Mouse (Mus musculus): ENCODE results near the gene Lins1.

Gene Lins1

DNA sequence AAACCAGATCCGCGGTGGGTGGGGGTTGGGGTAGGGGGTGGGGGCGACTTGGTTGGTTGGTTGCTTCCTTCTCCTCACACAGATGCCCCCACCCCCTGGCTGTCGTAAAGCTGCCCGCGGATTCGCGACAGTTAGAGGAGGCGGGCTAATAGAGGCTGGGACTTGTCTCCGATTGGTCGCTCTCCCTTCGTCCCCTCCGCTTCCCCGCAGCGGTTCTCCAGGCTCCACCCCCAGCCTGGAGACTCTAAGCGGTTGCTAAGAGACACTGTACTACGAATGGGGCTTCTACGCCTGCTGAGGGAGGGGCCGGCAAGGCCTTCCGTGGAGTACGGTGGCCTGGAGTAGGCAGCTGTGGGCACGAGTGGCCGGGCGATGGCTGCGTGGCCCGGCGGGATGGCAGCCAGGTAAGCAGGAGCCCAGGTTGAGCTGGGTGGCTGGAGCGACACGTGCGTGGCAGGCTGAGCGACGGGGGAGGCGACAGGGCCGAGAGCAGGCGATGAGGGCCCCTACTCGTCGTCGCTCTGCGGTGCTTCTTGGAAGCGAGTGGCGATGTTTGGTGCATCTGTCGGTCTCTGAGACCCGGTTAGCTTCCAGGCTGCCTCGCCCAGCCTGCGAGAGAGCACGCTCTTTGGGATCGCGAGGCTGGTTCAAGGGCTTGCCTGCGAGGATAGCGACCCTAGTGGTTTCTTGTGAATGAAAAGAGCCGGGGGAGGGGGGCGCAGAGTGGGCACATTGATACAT lies at the start of gene Lins1:
TSS of gene Lins1 (plus strand) at position 270 of the 741 bp plus-strand sequence.
- DNase-seq (ENCODE audit: low spot score), result peak; percentile 99

- DNase-seq (ENCODE audit: low spot score), result no peak
Measured at GRCm38 (mm10) chr7:66645736-66646135, 44.0 kb upstream of the Lins1 start.

DNA sequence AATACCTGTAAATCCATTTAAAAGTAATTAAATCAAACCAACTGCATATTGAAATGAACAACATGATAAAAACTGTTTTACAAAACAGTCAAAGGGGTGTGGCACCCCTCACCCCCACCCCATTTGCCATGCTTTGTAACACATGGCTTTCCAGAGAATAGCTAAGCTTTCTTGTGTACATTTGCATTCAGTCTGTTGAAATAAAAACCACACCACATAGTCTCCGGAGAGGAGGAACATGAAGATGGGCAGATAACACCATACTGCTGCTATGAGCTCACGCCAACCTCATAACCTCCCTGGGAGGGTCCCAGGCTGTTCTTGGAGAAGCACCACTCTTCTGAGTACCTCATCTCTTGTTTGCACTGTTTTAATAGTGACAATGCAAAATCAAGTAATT lies 40.5 kb upstream of the Lins1 start:
- no peak for DNase-seq (ENCODE audit: low spot score)

DNA sequence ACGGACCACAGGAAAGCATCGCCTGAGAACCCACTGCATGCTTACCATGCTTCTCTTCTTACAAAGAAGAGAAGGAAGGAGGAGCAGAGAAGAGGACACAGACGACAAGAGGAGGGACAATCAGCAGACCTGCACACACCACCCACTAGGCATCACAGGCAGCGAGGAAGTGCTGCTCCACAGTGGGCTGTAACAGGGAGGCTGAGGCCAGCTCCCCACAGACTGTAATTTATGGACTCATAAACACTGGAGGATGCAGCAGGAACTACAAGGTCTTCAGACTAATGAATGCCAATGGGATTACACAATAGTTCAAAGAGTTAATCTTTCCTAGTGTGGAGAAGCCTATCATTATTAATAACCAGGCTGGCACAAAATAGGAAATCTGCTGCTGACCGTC lies 38.8 kb upstream of the Lins1 start:
- no peak for DNase-seq (ENCODE audit: low spot score)

- DNase-seq (ENCODE audit: low spot score), result peak; percentile 51
Measured at GRCm38 (mm10) chr7:66652216-66652615, 37.5 kb upstream of the Lins1 start.

DNA sequence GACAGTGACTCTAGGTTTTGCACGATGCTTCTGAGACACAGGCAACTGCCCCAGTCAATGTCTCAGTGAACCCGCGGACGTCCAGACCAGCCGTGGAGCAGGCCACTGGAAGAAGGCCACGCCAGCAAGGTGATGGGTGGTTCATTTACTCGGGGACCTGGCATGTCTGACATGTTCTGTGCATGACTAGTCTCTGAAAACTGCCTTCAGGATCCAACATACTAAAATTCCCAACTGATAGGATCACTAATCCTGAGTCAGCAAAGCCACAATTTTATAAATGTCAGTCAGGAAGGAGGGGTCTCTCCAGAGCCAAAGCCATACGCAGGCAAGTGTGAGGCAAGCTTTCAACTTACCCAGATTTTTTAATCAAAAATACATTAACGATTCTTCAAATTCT lies 36.1 kb upstream of the Lins1 start:
- no peak for DNase-seq (ENCODE audit: low spot score)

DNA sequence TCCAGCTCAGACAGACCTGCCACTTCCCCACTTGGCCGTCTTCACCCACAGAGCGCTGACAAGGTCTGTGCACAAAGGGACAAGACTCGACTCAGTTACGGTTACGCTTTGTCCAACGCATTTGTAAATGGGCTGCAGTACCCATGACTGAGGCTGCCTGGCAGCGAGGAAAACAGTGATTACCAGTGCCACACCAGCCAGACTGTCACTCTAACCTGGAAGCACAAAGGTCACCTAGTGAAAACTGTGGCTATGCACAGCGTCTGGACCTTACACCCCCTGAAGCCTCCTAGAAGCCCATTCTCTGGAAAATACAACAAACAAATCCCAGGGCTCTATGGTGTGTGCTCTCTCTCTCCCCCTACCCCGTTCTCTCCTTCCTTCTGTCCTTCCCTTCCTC lies 34.2 kb upstream of the Lins1 start:
- DNase-seq (ENCODE audit: low spot score), result no peak

DNA sequence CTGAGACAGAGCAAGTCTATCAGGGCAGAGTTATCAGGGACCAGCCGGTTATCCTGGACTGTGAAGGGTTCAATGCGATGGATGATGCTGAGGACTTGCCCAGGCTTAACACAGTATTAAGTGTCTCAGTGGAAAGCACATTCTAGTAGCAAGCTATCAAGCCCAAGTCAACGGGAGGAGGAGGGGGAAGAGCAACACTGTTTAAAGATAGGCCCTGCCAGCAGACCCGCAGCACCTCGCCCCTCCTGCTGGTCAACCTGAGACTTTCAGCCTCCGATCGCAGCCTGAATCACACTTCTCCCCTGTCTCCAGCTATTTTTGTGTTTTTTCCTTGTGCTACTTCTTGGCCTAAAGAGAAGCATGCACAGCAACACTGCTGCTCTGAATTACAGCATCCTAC lies 29.4 kb upstream of the Lins1 start:
- DNase-seq (ENCODE audit: low spot score), result no peak

- no peak for DNase-seq (ENCODE audit: low spot score)
Measured at GRCm38 (mm10) chr7:66660972-66661371, 28.7 kb upstream of the Lins1 start.

DNA sequence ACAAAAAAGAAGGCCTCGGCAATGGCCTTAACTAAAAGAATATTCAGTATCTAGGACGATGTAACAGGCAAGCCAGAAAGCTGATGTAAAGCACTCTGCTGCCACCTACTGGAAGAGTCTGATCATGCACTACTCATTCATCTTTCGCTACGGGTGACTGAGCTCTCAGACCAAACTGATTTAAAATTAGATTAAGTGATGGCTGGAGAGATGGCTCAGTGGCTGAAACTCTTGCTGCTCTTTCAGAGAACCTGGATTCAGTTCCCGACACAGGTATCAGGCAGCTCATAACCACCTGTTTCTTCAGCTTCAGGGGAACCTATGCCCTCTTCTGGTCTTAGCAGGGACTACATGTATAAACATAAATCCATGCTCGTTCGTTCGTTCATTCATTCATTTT lies 28.1 kb upstream of the Lins1 start:
- peak; percentile 59 for DNase-seq (ENCODE audit: low spot score)

GRCm38 (mm10) chr7:66663548-66663947 lies 26.1 kb upstream of the Lins1 start:
- DNase-seq (ENCODE audit: low spot score), result no peak

DNA sequence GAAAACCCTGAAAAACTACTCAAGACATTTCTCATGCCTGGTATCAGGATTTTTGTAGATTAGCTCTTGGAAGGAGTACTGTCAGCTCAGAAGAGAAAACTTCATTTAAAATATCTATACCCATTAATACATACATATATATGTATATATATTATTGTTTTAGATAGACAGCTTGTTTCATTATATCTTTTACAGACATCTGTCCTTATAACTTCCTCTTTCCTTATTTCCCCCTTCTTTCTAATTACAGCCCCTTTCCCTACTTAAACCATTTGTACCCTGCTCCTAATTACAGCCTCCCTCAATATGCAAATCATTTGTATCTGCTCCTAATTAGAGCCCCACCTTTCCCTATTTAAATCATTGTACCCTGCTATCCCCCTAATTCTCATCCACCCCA lies 22.6 kb upstream of the Lins1 start:
- no peak for DNase-seq (ENCODE audit: low spot score)

DNA sequence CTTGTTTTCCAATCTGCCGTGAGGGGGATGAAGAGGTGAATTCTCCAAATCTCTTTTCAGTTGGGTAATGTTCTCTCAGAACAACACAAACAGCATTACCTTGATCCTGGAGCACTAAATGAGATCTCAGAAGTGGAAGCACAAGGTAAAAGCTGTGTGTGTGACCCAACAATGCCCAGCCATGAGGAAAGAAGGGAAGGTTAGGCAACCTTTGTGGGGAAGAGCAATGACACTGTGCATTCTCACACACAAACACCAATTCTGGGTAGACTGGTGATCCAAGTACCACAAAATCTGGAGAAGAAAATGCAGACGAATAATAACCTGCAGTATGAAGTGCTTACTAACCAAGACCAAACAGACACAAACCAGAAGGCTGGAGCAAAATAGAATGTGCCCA lies 13.9 kb upstream of the Lins1 start:
- no peak for DNase-seq (ENCODE audit: low spot score)

DNA sequence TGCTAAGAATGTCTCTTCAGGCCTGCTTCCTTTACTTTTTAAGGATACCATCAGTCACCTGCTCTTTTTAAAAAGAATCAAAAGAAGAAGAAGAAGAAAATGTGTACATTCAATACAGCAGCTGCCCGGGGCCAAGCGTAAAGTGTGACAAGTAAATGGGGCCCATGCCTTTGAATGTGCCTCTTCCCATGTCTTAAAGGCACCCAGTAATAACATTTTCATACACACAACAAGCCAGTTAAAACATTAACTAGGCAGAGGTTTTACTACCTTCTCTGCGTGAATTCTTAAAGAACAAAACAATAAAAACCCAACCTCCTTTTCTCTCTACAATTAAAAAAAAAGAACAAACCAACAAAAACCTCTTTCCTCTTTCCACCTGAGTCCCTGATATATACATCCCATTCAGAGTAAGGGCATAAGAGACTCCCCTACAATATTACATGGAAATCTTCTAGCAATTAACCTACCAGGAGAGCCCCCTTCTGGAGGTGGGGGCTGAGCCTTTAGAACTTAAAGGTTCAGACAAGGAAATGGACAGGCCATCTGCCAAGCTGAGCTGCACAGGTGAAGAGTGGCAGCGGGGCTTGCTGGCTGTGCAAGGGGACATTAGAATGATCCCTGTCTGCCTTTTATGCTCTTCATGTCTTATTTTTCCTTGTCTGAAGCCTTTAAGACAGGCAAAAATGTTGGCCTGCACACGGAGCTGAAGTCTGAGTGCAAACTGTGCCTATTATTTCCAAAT lies 7.4 kb upstream of the Lins1 start:
- no peak for DNase-seq (ENCODE audit: low spot score)

GRCm38 (mm10) chr7:66688721-66689120 lies 968 bp upstream of the Lins1 start:
- no peak for DNase-seq (ENCODE audit: low spot score)

DNA sequence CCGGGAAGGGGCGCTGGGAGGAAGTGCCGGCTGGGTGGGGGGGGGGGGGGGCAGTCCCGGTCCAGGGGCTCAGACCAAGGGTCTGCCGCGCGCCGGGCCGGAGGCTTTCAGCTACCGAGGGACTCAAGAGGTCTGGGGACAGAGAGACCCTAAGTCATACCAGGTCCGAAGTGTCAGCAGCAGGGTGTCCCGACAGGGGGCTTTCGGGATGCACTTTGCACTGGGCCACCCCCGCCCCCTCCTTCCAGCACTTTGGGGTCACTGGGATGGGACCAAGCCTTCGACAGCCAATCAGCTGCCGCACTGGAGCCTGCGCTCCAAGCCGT lies 432 bp upstream of the Lins1 start, which contains the start of gene Asb7:
TSS of gene Asb7 (minus strand) at position 303 of the 326 bp plus-strand sequence.
- DNase-seq (ENCODE audit: low spot score), result no peak

GRCm38 (mm10) chr7:66694467-66694866 lies 4.8 kb downstream of the Lins1 start:
- DNase-seq (ENCODE audit: low spot score), result no peak

DNA sequence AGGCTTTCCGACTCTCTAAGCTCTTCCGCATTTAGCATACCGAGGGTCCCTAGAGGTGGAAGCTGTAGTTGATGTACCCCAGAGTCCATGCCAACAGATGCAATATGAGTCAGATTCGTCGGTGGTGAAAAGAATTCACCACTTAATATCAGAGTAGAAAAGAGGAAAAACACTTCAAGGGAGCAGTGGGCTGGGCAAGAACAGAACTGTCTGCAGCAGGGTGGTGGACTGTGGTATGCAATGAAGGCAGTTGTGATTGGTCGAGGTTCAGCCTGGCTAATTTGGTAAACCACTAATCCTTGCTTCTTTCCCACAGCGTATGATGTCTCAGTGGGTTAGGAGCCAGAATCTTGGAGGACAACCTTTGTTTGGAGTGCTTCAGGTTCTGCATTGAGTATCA lies 13.0 kb downstream of the Lins1 start:
- no peak for DNase-seq (ENCODE audit: low spot score)

GRCm38 (mm10) chr7:66704631-66705030 lies 14.9 kb downstream of the Lins1 start:
- no peak for DNase-seq (ENCODE audit: low spot score)

DNA sequence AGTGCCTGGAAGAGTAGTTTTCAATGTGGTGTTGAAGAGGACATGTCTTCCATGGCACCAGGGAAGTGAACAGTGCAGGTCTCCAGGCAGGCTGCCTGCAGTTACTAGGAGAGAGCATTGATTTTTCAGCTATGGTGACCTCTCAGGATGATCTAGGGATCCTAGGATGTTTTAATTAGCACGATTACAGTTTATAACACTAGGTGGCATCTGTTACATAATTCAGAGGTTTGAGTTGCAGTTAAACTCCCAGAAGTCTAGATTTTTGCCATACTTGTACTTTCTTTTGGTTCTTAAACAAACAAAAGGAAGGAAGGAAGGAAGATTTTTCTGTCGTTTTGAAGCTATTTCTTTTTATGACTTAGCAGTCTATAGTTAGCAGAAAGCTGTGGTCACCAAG lies 21.5 kb downstream of the Lins1 start:
- DNase-seq (ENCODE audit: low spot score), result no peak

DNA sequence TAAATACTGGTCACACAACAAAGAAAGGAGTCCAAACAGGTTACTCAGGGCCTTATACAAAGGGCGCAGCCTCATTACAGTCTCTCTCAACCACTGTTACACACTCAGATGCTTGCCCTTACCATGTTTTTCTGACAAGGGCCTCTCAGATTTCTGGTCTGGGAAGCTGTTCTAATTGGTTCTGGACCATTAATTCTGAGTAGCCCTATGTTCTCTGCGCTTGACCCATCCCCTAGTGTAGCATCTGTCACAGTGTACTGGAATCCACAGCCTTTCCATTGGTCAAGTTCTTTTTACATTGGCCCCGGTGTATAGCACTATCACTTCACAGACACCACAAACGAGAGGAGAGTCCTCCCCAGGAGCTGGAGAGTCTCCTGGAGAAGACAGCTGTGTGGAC lies 34.8 kb downstream of the Lins1 start:
- no peak for DNase-seq (ENCODE audit: low spot score)

DNA sequence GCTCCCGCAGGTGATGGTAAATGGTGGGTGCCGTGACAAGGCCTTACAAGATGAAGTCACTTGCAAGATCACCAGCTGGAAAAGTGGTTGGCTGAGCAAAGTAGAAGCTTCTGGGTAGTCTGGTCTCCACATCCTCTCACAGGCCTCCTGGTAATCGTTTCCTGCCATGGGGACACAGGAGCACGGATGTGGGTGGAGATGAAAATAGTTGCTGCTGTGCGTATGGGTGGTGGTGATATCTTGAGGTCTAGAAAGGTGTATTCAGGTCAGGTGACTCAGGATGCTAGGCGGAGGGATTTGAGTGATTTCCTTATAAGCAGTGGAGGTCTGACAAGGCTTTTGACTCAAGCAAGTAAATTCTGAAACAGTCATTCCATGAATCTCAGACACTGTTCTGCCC lies 35.3 kb downstream of the Lins1 start:
- DNase-seq (ENCODE audit: low spot score), result peak; percentile 58

DNA sequence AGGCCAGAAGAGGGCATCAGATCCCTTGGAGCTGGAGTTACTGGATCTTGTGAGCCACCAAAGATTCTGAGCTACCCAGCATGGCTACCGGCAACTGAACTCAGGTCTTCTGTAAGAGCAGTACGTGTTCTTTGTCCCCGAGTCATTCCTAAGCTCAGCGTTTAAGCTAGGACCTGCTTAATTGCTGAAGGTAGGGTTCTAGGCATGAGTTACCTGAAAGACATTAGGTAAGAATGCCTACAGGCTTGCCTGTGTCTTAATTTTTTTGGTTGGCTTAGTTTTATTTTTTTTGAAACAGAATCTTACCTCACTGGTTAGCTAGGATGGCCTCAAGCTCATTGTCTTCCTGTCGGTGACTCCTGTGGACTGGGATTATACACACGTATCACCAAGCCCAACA lies 38.4 kb downstream of the Lins1 start:
- no peak for DNase-seq (ENCODE audit: low spot score)

GRCm38 (mm10) chr7:66729232-66729631 lies 39.5 kb downstream of the Lins1 start:
- DNase-seq (ENCODE audit: low spot score), result no peak

Data from T-cell, adult 2 months (primary cell).